Mouse (Mus musculus): ENCODE data around the gene Car11.

Gene Car11

DNA sequence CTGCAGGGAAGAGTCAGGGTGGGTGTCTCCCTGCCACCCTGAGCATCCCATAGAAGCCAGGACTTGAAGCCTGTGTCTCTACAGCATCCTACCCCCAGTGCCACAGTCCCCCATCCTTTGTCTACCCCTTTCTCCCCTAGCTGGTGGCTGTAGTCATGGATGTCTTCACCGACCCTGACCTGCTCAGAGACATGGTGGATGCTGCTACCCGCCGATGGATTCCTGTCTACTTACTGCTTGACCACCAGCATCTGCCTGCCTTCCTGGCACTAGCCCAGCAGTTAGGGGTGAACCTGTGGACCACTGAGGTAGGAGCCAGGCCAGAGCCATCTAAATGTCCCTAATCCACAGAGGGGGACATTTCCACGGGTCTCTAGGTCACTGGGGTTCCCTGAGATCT, 23.7 kb downstream of the Car11 start:
- no peak for DNase-seq (ENCODE audit: low spot score)

DNA sequence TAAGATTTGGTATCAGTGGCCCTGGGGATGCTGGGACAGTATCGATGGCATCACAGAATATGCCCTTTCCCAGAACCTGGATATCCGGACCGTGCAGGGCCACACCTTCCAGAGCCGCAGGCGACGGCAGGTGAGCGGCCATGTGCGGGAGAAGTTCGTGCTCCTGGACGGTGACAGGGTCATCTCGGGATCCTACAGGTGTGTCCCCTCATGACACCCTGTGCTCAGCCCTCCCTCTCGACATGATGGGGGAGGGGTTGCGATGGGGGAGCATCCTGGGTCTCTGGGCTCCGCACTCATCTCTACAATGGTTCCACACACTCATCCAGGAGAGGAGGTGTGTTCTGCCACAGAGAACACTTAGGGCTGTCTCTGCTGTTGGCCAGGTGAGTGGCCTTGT, 24.1 kb downstream of the Car11 start:
- DNase-seq (ENCODE audit: low spot score): no peak

DNA sequence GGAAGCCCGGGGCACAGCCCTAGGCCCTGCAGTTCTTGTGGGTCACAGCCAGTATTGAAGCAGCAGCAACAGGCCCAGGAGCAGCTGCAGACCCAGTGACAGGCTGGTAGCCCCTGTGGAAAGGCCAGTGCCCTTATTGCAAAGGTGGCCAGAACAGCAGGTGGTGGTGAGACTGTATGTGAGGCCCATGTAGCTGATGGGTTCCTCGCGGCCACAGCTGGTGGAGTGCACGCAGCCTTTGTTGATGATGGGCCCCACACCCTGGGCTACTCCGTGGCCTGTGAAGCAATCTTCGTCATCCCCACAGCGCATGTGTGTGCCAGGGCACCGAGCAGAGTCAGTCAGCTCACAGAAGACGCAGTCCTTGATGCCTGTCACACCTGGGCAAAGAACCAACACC, 25.5 kb downstream of the Car11 start:
- DNase-seq (ENCODE audit: low spot score): no peak

DNA sequence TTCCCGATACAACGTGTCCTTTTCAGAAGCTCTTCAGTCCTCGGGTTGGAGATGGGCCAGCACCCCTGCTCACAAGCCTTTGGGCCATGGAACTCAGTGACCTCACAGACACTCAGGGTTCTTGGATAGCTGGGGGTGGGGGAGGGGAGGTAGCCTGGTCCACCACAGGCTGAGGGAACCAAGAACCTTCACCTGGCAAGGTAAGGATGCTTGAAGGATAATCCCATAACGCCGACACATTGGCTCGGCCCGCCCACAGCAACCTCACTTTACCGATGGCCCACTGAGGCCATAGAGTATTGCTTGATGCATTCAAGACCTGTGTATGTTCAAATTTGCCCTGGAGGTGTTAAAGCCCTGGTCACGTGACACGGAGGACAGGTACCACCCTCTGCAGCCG, 26.1 kb downstream of the Car11 start, which contains the start of gene Spaca4:
Gene Spaca4, minus strand, starts transcription at position 101 of the 400 bp plus-strand sequence.
- DNase-seq (ENCODE audit: low spot score): no peak

DNA sequence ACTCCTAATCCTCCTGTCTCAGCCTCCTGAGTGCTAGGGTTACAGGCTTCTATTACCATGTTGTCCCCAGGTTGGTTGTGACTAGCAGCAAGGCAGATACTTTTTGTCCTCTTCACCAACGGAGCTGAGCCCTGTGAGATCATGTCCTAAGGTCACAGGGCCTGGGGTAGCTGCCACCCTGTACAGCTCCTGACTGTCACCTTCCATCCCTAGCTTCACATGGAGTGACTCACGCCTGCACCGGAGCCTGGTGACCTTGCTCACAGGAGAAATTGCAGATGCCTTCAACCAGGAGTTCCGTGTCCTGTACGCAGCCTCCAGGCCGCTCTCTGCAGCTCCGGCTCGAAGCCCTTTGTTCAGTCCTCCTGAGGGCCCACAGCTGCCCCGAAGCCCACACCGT, 26.8 kb downstream of the Car11 start:
- no peak for DNase-seq (ENCODE audit: low spot score)

DNA sequence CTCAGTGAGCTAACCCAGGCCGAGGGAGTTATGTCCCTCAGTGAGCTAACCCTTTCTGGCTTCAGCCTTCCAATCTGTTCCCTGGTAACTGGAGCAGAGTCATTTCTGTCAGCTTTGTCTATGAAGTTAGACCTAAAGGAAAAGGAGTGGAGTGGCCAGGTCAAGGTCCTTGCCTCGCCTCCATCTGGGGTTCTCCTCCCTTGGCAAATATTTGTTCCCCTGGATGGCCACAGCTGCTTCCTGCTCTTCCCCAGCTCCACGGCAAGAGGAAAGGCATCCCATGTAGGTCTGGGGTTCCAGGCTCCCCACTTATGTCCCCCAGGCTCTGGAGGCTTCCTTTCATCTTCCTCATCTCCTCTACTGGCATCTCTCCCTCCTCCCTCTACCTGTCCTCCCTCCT, 28.0 kb downstream of the Car11 start:
- DNase-seq (ENCODE audit: low spot score): no peak

DNA sequence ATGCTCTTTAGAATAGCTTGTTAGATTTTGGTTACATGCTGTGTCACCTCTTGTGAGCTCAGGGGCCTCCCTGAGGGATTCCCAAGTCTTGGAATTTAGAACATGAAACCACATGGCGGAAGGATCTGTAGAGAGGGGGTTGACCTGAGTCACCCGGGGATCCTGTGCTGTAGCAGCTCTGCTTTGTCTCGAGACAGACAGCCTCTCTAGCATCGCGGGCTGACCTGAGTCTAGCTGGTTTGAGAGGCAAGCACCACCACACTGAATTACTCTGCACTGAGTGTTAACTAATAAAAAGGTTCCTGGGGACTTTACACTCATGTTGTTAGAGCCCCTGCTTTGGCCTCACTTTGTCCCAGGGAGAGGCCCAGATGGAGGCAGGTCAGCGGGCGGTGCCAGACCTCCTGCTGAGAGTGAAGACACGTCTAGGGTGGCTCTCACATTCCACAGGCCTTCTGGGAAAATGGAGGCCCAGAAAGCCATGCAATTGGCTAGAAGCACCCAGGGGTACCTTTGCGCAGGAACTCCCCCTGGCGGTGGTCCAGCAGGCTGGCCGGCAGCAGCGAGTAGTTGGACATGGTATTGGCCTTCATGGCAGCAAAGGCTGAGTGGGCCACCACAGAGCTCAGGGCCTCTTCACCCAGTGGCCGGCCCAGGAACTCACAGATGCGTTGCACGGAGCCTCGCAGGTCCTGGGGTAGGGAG, 31.2 kb downstream of the Car11 start:
- DNase-seq (ENCODE audit: low spot score): peak; percentile 78

DNA sequence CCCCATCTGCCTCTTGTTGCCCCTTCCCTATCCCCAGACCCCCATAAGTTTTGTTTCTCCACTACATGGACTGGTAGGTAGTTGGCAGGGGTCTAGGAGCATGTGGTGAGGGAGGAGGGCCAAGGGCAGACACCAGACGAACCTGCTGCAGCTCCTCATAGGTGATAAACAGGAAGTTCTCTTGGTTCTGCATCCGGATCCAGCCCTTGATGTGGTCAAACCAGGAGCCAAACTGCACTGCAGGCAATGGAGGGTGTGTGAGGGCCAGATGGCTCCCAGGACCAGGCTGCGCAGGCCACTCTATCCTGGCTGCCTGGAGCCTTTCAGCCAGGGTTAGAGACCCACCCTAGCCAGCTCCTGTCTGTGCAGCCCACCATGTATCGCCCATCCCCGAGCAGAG, 33.8 kb downstream of the Car11 start:
- no peak for DNase-seq (ENCODE audit: low spot score)

DNA sequence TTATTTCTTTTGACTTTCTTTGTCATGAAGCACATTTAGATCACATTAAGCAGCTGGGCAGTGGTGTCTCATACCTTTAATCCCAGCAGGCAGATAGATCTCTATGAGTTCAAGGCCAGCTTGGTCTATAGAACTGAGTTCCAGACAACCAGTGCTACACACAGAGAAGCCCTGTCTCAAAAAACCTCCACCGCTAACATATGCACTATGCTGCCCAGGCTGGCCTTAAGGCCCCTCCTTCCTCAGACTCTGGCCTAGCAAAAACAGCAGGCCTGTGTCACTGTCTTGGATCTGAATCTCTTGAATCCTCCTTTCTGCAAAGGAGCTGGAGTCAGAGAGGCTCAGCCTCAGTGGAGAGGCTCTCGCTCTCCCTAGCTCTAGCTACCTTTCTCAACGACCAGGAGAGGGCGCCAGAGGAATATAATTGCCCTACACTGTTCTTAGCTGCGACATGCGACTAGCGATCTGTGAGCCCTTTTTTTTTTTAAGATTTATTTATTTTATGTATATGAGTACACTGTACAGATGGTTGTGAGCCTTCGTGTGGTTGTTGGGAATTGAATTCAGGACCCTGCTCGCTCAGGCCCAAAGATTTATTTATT, 39.6 kb downstream of the Car11 start:
- peak; percentile 84 for DNase-seq (ENCODE audit: low spot score)

DNA sequence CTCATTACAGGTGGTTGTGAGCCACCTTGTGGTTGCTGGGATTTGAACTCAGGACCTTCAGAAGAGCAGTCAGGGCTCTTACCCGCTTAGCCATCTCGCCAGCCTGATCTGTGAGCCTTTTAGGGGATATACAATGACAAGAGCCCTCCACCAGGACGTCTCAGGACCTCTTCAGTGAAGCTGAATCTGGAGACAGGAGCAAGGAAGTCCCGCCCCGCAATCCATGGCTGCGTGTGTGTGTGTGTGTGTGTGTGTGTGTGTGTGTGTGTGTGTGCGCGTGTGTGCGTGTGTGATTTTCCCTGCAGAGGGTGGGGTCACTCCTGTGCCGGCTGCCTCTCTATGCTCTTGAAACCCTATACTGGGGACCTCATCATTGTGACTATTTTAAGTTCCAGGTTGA, 40.2 kb downstream of the Car11 start:
- DNase-seq (ENCODE audit: low spot score): no peak

DNA sequence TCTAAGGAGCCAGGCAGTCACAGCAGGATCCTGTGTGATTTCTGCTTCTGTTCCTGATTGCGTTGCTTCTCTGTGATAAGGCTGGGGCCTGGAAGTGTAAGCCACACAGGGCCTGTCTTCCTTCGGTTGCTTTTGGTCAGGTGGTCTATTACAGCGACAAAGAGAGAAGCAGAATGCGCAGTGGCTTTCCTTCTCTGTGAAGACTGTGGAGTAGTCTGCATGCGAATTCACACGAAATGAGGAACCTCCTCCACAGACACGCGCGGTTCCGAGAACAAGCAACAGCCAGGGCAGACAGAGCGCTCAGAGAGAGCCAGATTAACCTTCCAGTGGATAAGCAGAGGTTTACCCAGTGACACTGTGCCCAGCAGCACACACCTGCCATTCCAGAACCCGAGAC, 41.7 kb downstream of the Car11 start:
- DNase-seq (ENCODE audit: low spot score): no peak

DNA sequence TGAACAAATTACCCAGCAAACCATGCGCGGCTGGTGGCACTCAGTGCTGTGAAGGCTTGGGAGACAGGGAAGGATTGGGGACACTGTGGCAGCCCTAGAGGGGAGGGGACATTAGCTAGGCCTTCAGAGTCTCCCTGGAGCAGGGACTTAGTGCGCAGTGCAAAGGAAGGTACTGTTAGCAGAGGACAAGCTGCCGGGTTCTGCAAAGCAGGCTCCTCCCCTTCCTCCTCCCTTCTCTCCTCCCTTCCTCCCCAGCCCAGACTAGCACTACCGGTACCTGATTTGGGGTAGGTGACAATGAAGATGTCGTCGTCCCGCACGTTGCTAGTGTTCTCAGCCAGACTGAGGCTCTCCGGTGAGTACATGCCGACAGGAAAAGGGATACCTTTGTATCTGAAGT, 42.1 kb downstream of the Car11 start:
- DNase-seq (ENCODE audit: low spot score): no peak

DNA sequence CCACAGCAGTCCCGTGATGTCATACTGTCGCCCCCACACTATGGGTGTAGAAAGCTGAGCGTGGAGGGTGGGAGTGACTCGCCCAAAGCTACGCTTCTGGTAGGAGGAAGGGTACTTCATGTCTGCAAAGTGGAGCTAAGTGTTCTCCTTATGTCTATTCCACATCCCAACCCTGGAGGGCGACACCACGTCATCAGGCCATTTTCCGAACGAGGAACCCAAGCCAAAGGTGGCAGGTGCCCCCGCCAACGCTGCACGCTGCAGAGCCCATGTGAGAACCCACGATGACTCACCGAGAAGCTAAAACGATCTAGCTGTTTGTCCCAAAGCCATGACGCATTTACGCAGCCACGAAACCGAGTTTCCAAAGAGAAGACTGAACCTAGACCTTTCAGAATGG, 42.7 kb downstream of the Car11 start:
- DNase-seq (ENCODE audit: low spot score): no peak

DNA sequence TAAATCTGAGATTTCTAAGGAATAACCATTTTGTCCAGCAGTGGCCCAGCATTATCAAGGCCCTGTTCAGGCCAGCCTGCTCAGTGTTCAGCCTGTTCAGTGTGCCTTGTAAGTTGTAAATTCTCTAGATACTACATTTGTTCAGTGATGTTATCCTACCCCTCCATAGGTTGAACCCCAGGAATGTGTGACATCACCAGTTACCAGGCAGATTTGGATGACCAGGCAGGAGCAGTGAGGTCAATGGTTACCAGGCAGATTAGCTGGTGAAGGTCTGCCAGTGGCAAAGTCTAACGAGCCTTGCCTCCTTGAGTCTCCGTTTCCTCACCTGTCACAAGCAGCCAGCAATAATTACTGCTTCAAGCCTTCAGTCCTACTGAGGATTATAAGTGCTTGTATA, 44.7 kb downstream of the Car11 start:
- peak; percentile 88 for DNase-seq (ENCODE audit: low spot score)

DNA sequence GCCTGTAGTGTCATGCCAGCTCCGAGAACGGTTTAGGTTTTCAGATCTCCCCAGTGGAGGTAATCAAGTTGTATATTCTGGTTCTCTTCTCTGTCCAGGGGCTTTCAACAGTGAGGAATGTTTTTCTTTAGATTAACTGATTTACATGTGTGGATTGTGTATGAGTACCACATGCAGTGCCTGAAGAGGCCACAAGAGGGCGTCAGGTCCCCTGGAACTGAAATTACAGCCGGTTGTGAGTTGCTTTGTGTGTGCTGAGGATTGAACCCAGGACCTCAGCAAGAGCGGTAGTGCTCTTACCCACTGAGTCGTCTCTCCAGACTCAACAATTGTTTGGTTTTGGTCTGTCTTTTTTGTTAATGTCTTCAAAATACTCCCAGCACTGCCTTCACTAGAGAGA, 46.9 kb downstream of the Car11 start:
- DNase-seq (ENCODE audit: low spot score): no peak

DNA sequence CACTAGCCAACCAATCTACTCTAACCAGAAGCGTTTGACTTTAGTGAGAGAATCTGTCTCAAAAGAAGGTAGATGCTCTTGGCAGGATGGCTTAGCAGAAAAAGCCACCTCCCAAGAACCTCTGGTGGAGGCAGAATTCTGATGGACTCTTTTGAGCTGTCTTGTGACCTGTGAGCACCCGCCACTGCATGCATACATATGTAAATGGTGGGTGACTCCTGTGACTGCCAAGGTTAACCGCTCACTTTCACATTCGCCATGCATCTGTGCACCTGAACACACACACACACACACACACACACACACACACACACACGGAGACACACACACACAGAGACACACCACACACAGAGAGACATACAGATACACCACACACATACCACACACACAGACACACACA, 47.8 kb downstream of the Car11 start:
- DNase-seq (ENCODE audit: low spot score): no peak

DNA sequence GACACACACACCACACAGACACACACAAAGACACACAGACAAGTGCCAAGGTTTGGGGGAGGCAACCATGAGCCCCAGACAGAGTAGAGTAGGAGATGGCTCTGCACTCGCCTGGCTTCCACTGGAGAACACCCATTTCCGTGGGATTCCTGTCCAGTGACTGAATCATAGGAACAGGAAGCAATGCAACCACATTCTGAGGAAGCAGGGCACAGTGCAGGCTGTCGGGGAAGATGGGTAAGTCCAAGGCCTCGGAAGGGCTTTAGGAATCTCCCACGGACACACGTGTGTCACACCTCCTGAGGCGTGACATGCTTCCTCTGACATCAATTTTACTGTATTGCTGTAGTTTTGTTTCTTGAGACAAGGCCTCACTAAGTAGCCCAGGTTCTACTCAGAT, 48.5 kb downstream of the Car11 start:
- DNase-seq (ENCODE audit: low spot score): no peak

DNA sequence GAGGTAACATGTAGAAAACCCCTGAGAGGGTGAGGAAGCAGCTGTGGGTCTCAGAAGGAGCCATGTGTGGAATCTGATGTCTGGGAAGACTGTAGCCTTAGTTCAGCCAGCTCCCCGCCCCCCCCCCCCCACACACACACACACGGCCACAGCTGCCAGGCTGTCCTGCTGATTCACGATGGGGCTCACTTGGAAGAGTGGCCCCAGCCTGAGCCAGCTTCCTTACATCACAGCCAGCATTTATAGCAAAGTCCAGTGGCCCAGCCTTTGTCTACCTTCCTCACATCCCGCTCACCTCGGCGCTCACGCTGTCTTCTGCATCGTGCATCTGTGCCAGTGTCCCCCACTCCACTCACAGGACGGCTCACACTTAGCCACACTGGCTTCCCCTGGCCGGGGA, 49.8 kb downstream of the Car11 start:
- no peak for DNase-seq (ENCODE audit: low spot score)

DNA sequence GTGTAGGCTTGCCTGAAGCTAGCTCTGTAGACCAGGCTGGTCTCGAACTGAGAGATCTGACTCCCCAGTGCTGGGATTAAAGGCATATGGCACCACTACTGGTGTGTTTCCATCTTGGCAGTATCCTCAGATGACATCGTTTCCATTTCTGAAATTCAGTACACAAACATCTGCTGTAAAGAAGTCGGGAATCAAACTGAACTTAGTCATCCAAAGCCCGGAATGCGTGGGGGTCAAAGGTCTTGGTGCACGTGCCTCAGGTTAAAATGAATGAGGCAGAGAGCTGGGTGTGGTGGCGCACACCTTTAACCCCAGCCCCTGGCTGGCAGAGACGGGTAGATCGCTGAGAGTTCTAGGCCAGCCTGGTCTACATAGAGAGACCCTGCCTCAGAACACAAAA, 50.5 kb downstream of the Car11 start:
- no peak for DNase-seq (ENCODE audit: low spot score)
